Mouse (Mus musculus): Measurements from ENCODE around the gene Pde11a. TPM values are rescaled to one million over a fixed set of nuclear protein-coding genes. Genes with fewer than 3 reads are reported as not detected.

The Pde11a gene
- total and polyA plus RNA-seq, 2 experiments from 2014 or later, result 0.58 to 1.0 TPM

DNA sequence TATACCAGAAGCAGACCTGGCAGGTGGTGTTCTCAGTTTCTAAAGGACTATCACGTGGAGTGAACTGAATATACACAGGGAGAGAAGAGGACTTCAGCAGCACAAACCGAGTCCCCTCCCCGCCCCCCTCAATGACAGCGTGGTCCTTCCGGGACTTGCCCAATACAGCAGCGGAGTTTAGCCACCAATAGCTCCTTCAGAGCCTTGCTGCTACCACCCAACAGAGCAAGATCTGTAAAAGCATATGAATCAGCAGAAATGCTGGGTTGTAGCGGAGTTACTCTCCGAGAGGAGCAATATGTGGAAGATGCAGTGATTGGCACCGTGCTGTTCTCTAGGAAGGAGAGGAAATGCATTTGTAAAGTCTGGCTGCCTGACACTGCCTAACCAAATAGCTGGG lies 238.0 kb downstream of the Pde11a start:
- H3K9me3 ChIP-seq (ENCODE audit: low read length), result no peaks in the 10 kb centered on the region
- peaks cover 3% of the 10 kb centered on the region; the same call in 1 of the 2 replicates for H3K4me1 ChIP-seq (ENCODE audit: insufficient read depth, low read length)
- DNase-seq (ENCODE audit: low spot score) (no peak), ATAC-seq (no peak)
- H3K27ac ChIP-seq, result no peak overlapping the region
- H3K9ac ChIP-seq (replicated peaks; ENCODE audit: low read length), result no peak overlapping the region
- no peak overlapping the region for H3K4me3 ChIP-seq (ENCODE audit: low read length)
- H3K4me2 ChIP-seq (ENCODE audit: low read depth, low read length), result no peak overlapping the region
- H3K36me3 ChIP-seq (ENCODE audit: insufficient read depth, low read length), result no peaks in the 10 kb centered on the region
- 70% methylated on average over 9 of the region's 9 CpGs for WGBS
- no peaks in the 10 kb centered on the region for H3K27me3 ChIP-seq (ENCODE audit: insufficient read depth, low read length)
- TF ChIP-seq CTCF (IDR thresholded peaks at IDR 0.05; ENCODE audit: low read depth), result no peak

DNA sequence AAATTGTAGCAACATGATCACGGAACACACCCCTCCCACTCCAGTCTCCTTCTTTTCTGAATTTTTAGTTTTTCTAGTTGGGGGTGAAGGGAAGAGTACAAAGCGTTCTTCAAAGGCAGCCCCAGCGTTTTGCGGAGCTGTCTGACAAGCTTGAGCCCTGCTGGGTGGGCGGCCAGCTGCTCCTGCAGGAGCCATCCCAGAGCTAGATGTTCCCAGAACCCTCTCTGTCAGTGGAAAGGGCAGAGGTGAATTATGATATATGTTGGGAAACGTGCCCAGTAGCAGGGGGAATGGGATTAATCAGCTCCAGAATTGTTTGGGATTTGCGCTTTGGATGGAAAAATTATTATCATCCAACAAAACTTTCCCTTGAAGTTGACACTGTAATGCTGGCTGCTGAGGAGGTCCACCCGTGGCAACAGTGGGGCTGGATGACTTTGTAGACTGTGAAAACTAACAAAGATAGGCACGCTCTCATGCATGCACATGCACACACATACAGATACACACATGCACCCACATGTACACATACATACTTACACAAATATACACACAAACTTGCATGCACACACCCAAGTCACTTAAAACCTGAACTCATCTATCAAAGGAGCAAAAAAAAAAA lies 238.7 kb downstream of the Pde11a start:
- Histone ChIP-seq H3K4me3 (ENCODE audit: low read length) (no peak overlapping the region), H3K27ac (no peak overlapping the region), H3K27me3 (ENCODE audit: insufficient read depth, low read length) (no peaks in the 10 kb centered on the region), H3K36me3 (ENCODE audit: insufficient read depth, low read length) (no peaks in the 10 kb centered on the region), H3K4me2 (ENCODE audit: low read depth, low read length) (no peak overlapping the region), H3K4me1 (ENCODE audit: insufficient read depth, low read length) (peaks cover 3% of the 10 kb centered on the region; the same call in 1 of the 2 replicates), H3K9me3 (ENCODE audit: low read length) (no peaks in the 10 kb centered on the region), H3K9ac (replicated peaks; ENCODE audit: low read length) (no peak overlapping the region)
- ATAC-seq (no peak), DNase-seq (ENCODE audit: low spot score) (no peak)
- 58% methylated on average over 9 of the region's 9 CpGs for WGBS
- TF ChIP-seq CTCF (IDR thresholded peaks at IDR 0.05; ENCODE audit: low read depth), result no peak

DNA sequence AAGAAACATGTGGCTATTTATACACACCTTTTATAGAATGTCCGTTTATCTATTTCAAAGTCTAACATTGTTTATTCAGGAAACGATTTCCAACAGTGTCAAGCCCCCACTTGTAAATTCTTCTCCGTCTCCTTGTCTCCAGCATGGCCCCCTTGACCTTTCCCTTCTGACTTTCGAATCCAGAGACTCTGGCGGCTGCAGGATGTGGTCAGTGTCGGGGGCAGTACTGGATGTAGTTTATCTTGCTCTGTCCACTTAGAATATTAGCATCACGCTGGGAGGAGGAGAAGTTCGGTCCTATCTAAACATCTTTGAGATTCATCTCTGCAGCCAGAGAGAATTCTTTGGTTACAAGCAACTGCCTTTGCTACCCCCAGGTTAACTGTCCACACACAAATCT lies 240.2 kb downstream of the Pde11a start:
- Histone ChIP-seq H3K4me3 (ENCODE audit: low read length) (no peak overlapping the region), H3K27me3 (ENCODE audit: insufficient read depth, low read length) (no peaks in the 10 kb centered on the region), H3K36me3 (ENCODE audit: insufficient read depth, low read length) (no peaks in the 10 kb centered on the region), H3K4me1 (ENCODE audit: insufficient read depth, low read length) (peaks cover 3% of the 10 kb centered on the region; the same call in 1 of the 2 replicates), H3K4me2 (ENCODE audit: low read depth, low read length) (no peak overlapping the region), H3K9ac (replicated peaks; ENCODE audit: low read length) (no peak overlapping the region), H3K27ac (no peak overlapping the region), H3K9me3 (ENCODE audit: low read length) (no peaks in the 10 kb centered on the region)
- 42% methylated on average over 8 of the region's 8 CpGs for WGBS
- ATAC-seq (no peak), DNase-seq (ENCODE audit: low spot score) (no peak)
- no peak for TF ChIP-seq CTCF (IDR thresholded peaks at IDR 0.05; ENCODE audit: low read depth)

DNA sequence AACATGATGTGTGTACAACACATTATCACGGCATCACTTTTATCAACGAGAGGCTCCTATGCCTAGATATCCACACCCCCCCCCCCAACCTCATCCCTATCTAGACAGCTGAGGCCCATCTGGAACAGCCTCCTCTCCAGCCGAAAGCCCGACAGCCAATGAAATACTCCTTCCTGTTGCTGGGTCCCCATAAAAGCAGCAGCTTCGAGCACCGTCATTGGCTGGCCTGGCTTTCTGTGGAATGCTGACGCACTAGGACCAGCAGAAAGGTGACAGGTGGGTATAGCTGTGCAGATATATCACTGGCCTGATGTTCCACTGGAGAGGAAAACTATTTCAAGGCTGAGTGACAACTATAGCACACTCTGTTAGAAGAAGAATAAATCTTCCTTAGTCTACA lies 240.7 kb downstream of the Pde11a start:
- no peaks in the 10 kb centered on the region for H3K9me3 ChIP-seq (ENCODE audit: low read length)
- TF ChIP-seq CTCF (IDR thresholded peaks at IDR 0.05; ENCODE audit: low read depth), result no peak
- H3K27me3 ChIP-seq (ENCODE audit: insufficient read depth, low read length), result no peaks in the 10 kb centered on the region
- whole genome bisulfite sequencing, result 73% methylated on average over 7 of the region's 7 CpGs
- H3K4me1 ChIP-seq (ENCODE audit: insufficient read depth, low read length), result peaks cover 3% of the 10 kb centered on the region; the same call in 1 of the 2 replicates
- H3K4me3 ChIP-seq (ENCODE audit: low read length), result no peak overlapping the region
- no peak overlapping the region for H3K27ac ChIP-seq
- no peak overlapping the region for H3K4me2 ChIP-seq (ENCODE audit: low read depth, low read length)
- ATAC-seq, result 0 out of 2 replicates have a peak, but pooled peaks have one; percentile 50
- H3K36me3 ChIP-seq (ENCODE audit: insufficient read depth, low read length), result no peaks in the 10 kb centered on the region
- no peak for DNase-seq (ENCODE audit: low spot score)
- H3K9ac ChIP-seq (replicated peaks; ENCODE audit: low read length), result no peak overlapping the region

DNA sequence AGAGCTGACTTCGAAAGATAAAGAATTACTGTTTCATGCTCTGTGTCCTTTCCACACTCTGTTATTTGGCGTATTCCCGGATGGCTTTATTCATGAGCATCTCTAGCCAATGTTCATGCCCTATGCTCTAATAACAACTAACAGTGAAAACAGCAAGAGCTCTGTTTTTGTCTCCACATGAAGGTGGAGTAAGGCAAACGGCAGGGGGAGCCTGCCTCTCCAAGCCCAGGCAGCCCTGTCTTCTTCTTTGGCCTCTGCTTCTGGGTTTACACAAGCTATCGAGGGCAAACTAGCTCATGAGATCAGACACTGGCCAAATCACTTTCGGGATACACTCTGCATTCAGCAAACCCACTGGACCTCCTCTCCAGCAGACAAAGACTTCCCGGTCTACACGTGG lies 241.3 kb downstream of the Pde11a start:
- no peak overlapping the region for H3K27ac ChIP-seq
- DNase-seq (ENCODE audit: low spot score) (no peak), ATAC-seq (no peak)
- no peak overlapping the region for H3K4me3 ChIP-seq (ENCODE audit: low read length)
- H3K4me2 ChIP-seq (ENCODE audit: low read depth, low read length), result no peak overlapping the region
- peaks cover 3% of the 10 kb centered on the region; the same call in 1 of the 2 replicates for H3K4me1 ChIP-seq (ENCODE audit: insufficient read depth, low read length)
- WGBS, result 73% methylated on average over 8 of the region's 8 CpGs
- TF ChIP-seq CTCF (IDR thresholded peaks at IDR 0.05; ENCODE audit: low read depth), result no peak
- no peak overlapping the region for H3K9ac ChIP-seq (replicated peaks; ENCODE audit: low read length)
- H3K27me3 ChIP-seq (ENCODE audit: insufficient read depth, low read length), result no peaks in the 10 kb centered on the region
- no peaks in the 10 kb centered on the region for H3K9me3 ChIP-seq (ENCODE audit: low read length)
- no peaks in the 10 kb centered on the region for H3K36me3 ChIP-seq (ENCODE audit: insufficient read depth, low read length)

DNA sequence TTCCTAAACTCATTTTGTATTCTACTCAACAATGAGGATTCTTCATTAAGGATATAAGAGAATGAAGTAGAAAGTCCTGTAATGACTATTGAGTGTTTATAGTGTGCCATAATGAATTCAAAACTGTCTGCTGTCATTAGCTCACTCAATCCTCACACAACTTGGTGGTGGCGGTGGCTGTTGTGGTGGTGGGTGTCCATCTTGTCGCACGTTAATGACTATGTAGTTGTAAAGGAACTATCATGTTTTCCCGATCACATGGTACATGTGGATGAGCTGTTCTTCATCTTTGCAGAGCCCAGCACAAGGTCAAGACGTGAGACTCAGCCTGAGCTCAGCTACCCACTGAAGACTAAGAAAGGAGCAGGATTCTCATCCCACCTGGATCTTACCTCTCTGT lies 242.7 kb downstream of the Pde11a start:
- Histone ChIP-seq H3K4me1 (ENCODE audit: insufficient read depth, low read length) (peaks cover 3% of the 10 kb centered on the region; the same call in 1 of the 2 replicates), H3K9me3 (ENCODE audit: low read length) (no peaks in the 10 kb centered on the region), H3K27me3 (ENCODE audit: insufficient read depth, low read length) (no peaks in the 10 kb centered on the region), H3K9ac (replicated peaks; ENCODE audit: low read length) (no peak overlapping the region), H3K36me3 (ENCODE audit: insufficient read depth, low read length) (no peaks in the 10 kb centered on the region), H3K27ac (no peak overlapping the region), H3K4me2 (ENCODE audit: low read depth, low read length) (no peak overlapping the region), H3K4me3 (ENCODE audit: low read length) (no peak overlapping the region)
- ATAC-seq (no peak), DNase-seq (ENCODE audit: low spot score) (no peak)
- 92% methylated on average over 5 of the region's 5 CpGs for WGBS
- TF ChIP-seq CTCF (IDR thresholded peaks at IDR 0.05; ENCODE audit: low read depth), result no peak

DNA sequence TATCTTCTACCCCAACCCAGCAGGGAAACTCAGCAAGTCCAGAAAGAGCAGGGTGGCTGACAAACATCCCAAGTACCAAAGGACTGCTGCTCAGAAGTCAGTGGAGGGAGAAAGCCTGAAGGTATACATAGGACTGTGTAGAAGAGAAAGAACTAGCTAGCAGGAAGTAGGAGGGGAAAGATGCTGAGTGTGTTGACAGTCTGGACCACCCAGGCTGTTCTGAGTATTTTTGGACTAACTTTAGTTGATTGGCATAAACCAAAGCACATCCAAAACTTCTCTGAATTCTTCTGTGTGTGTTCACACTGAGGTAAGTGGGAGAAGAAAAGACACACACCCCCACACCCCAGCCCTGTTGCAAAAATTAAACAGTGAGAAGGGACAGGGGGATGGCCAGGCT lies 248.1 kb downstream of the Pde11a start:
- H3K4me3 ChIP-seq (ENCODE audit: low read length), result no peak overlapping the region
- no peaks in the 10 kb centered on the region for H3K9me3 ChIP-seq (ENCODE audit: low read length)
- no peaks in the 10 kb centered on the region for H3K36me3 ChIP-seq (ENCODE audit: insufficient read depth, low read length)
- no peak overlapping the region for H3K4me2 ChIP-seq (ENCODE audit: low read depth, low read length)
- H3K4me1 ChIP-seq (ENCODE audit: insufficient read depth, low read length), result no peaks in the 10 kb centered on the region
- DNase-seq (ENCODE audit: low spot score) (no peak), ATAC-seq (no peak)
- H3K27me3 ChIP-seq (ENCODE audit: insufficient read depth, low read length), result no peaks in the 10 kb centered on the region
- no peak for TF ChIP-seq CTCF (IDR thresholded peaks at IDR 0.05; ENCODE audit: low read depth)
- no peak overlapping the region for H3K9ac ChIP-seq (replicated peaks; ENCODE audit: low read length)
- no peak overlapping the region for H3K27ac ChIP-seq
